Mouse (Mus musculus): ENCODE data around the gene Vmp1. TPM values are rescaled to one million over a fixed set of nuclear protein-coding genes. Genes with fewer than 3 reads are reported as not detected.

Vmp1 gene
- polyA plus RNA-seq, 1 experiment from 2014 or later, result 87.3 TPM

- H3K27me3 ChIP-seq (ENCODE audit: control insufficient read depth, insufficient read depth, low read depth, low read length), result no peaks in the 10 kb centered on the region
- 43% methylated on average over 25 of the region's 25 CpGs for WGBS (ENCODE audit: insufficient replicate concordance)
- H3K4me1 ChIP-seq (ENCODE audit: control insufficient read depth, low read depth, low read length), result peaks cover 37% of the 10 kb centered on the region
- H3K9ac ChIP-seq (ENCODE audit: low read depth, low read length), result no peak overlapping the region
- ATAC-seq (ENCODE audit: low read depth), result peak; percentile 26; the same call in 1 of the 2 replicates
- H3K36me3 ChIP-seq (ENCODE audit: control insufficient read depth, insufficient read depth), result no peaks in the 10 kb centered on the region
- peak overlapping the region; percentile 68 for H3K27ac ChIP-seq (ENCODE audit: low read length)
- peak overlapping the region; percentile 22 for H3K4me2 ChIP-seq (ENCODE audit: low read depth, low read length)
- no peak overlapping the region for H3K4me3 ChIP-seq (ENCODE audit: low read depth, low read length)
- H3K9me3 ChIP-seq (replicated peaks; ENCODE audit: control insufficient read depth, low read length), result no peaks in the 10 kb centered on the region
These were observed 104.6 kb downstream of the Vmp1 start for GRCm38 (mm10) chr11:86578809-86579730.

DNA sequence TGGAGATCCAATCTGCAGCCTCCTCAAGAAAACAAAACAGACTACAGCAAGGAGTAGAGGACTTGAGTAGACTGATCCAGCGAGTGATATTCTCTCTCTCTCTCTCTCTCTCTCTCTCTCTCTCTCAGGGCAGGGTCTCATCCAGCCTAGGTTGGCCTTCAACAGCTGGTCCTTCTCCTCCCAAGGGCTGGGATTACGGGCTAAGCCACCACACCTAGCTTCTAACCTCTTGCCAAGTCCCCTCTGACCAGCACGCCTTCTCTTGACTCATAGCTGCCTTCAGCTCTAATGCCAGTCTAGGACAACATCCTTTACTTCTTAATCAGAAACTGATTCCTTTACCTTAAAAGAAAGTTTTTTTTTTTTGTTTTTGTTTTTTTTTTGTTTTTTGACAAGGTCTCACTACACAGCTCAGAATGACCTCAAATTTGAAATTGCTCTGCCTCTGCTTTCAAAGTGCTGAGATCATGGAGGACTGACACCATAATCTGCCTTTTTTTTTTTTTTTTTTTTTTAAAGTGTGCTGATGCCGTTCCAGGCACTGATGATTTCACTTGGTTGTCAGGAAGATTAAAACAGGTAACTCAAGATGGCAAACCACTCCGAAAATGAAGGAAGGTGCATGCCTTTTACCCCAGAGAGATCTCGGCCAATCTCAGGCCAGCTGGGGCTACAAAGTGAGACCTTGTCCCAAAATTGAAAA is 105.4 kb downstream of the Vmp1 start:
- WGBS (ENCODE audit: insufficient replicate concordance), result 58% methylated on average over 6 of the region's 6 CpGs
- no peak overlapping the region; the same call in 1 of the 2 replicates for H3K27ac ChIP-seq (ENCODE audit: low read length)
- no peak for ATAC-seq (ENCODE audit: low read depth)
- H3K9me3 ChIP-seq (replicated peaks; ENCODE audit: control insufficient read depth, low read length), result no peaks in the 10 kb centered on the region
- no peaks in the 10 kb centered on the region for H3K27me3 ChIP-seq (ENCODE audit: control insufficient read depth, insufficient read depth, low read depth, low read length)
- H3K4me3 ChIP-seq (ENCODE audit: low read depth, low read length), result no peak overlapping the region
- no peaks in the 10 kb centered on the region for H3K36me3 ChIP-seq (ENCODE audit: control insufficient read depth, insufficient read depth)
- H3K9ac ChIP-seq (ENCODE audit: low read depth, low read length), result no peak overlapping the region
- H3K4me2 ChIP-seq (ENCODE audit: low read depth, low read length), result no peak overlapping the region
- H3K4me1 ChIP-seq (ENCODE audit: control insufficient read depth, low read depth, low read length), result peaks cover 34% of the 10 kb centered on the region

DNA sequence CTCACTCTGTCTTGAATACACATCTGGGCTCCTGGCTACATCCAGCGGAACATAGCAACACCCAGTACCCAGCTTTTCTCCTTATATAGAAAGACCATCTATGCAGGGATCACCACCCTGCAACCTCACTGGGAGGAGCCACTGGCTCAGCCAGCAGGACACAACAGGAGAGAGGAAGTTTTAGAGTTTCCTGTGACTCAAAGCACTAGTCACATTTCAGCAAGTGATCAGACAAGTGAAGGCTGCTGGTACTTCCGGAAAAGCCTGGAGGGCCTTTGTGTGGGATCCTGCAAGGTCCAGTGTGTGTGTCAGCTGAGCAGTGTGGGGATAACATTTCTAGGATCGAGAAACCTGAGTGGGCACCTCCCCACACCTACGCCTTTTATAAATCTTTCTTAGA is 106.4 kb downstream of the Vmp1 start:
- Histone ChIP-seq H3K27ac (ENCODE audit: low read length) (peak overlapping the region; percentile 15; the same call in 1 of the 2 replicates), H3K4me1 (ENCODE audit: control insufficient read depth, low read depth, low read length) (peaks cover 33% of the 10 kb centered on the region), H3K27me3 (ENCODE audit: control insufficient read depth, insufficient read depth, low read depth, low read length) (no peaks in the 10 kb centered on the region), H3K4me2 (ENCODE audit: low read depth, low read length) (no peak overlapping the region), H3K9me3 (replicated peaks; ENCODE audit: control insufficient read depth, low read length) (no peaks in the 10 kb centered on the region), H3K36me3 (ENCODE audit: control insufficient read depth, insufficient read depth) (no peaks in the 10 kb centered on the region), H3K9ac (ENCODE audit: low read depth, low read length) (no peak overlapping the region), H3K4me3 (ENCODE audit: low read depth, low read length) (no peak overlapping the region)
- ATAC-seq (ENCODE audit: low read depth), result no peak
- 42% methylated on average over 4 of the region's 4 CpGs for WGBS (ENCODE audit: insufficient replicate concordance)

GRCm38 (mm10) chr11:86575632-86576378 is 107.8 kb downstream of the Vmp1 start:
- Histone ChIP-seq H3K27me3 (ENCODE audit: control insufficient read depth, insufficient read depth, low read depth, low read length) (no peaks in the 10 kb centered on the region), H3K4me3 (ENCODE audit: low read depth, low read length) (no peak overlapping the region), H3K36me3 (ENCODE audit: control insufficient read depth, insufficient read depth) (no peaks in the 10 kb centered on the region), H3K9me3 (replicated peaks; ENCODE audit: control insufficient read depth, low read length) (no peaks in the 10 kb centered on the region), H3K4me2 (ENCODE audit: low read depth, low read length) (no peak overlapping the region), H3K9ac (ENCODE audit: low read depth, low read length) (no peak overlapping the region), H3K4me1 (ENCODE audit: control insufficient read depth, low read depth, low read length) (peaks cover 24% of the 10 kb centered on the region), H3K27ac (ENCODE audit: low read length) (no peak overlapping the region)
- no peak for ATAC-seq (ENCODE audit: low read depth)
- 72% methylated on average over 7 of the region's 7 CpGs for WGBS (ENCODE audit: insufficient replicate concordance)

- Histone ChIP-seq H3K9ac (ENCODE audit: low read depth, low read length) (no peak overlapping the region), H3K9me3 (replicated peaks; ENCODE audit: control insufficient read depth, low read length) (no peaks in the 10 kb centered on the region), H3K27ac (ENCODE audit: low read length) (0 out of 2 replicates have a peak overlapping the region, but pooled peaks have one; percentile 20), H3K36me3 (ENCODE audit: control insufficient read depth, insufficient read depth) (no peaks in the 10 kb centered on the region), H3K4me3 (ENCODE audit: low read depth, low read length) (no peak overlapping the region), H3K4me2 (ENCODE audit: low read depth, low read length) (no peak overlapping the region), H3K27me3 (ENCODE audit: control insufficient read depth, insufficient read depth, low read depth, low read length) (no peaks in the 10 kb centered on the region), H3K4me1 (ENCODE audit: control insufficient read depth, low read depth, low read length) (peaks cover 10% of the 10 kb centered on the region)
- ATAC-seq (ENCODE audit: low read depth), result peak; percentile 22; the same call in 1 of the 2 replicates
- 45% methylated on average over 2 of the region's 2 CpGs for WGBS (ENCODE audit: insufficient replicate concordance)
These were observed 109.2 kb downstream of the Vmp1 start for GRCm38 (mm10) chr11:86574408-86574807.

- no peak overlapping the region for H3K4me3 ChIP-seq (ENCODE audit: low read depth, low read length)
- no peak overlapping the region for H3K27ac ChIP-seq (ENCODE audit: low read length)
- H3K9ac ChIP-seq (ENCODE audit: low read depth, low read length), result no peak overlapping the region
- WGBS (ENCODE audit: insufficient replicate concordance), result 76% methylated on average over 6 of the region's 6 CpGs
- ATAC-seq (ENCODE audit: low read depth), result no peak
- H3K4me1 ChIP-seq (ENCODE audit: control insufficient read depth, low read depth, low read length), result peaks cover 3% of the 10 kb centered on the region
- no peaks in the 10 kb centered on the region for H3K36me3 ChIP-seq (ENCODE audit: control insufficient read depth, insufficient read depth)
- H3K27me3 ChIP-seq (ENCODE audit: control insufficient read depth, insufficient read depth, low read depth, low read length), result no peaks in the 10 kb centered on the region
- H3K4me2 ChIP-seq (ENCODE audit: low read depth, low read length), result no peak overlapping the region
- H3K9me3 ChIP-seq (replicated peaks; ENCODE audit: control insufficient read depth, low read length), result no peaks in the 10 kb centered on the region
These were observed 109.9 kb downstream of the Vmp1 start for GRCm38 (mm10) chr11:86573646-86574231.

DNA sequence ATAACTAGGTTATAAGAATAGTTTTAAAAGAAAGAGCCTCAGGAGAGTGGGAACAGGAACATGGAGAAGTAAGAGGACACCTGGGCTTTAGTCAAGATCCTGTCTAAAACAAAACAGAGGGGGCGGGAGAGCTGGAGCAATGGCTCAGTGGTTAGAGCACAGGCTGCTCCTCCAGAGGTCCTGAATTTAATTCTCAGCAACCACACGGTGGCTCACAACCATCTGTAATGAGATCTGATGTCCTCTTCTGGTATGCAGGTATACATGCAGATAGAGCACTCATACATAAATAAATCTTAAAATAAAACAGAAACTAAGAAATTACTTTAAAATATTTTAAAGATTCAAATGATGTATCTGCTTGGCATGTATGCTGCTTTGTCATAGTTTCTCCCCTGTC is 111.0 kb downstream of the Vmp1 start:
- Histone ChIP-seq H3K27ac (ENCODE audit: low read length) (no peak overlapping the region), H3K4me2 (ENCODE audit: low read depth, low read length) (no peak overlapping the region), H3K36me3 (ENCODE audit: control insufficient read depth, insufficient read depth) (no peaks in the 10 kb centered on the region), H3K4me1 (ENCODE audit: control insufficient read depth, low read depth, low read length) (peaks cover under 1% of the 10 kb centered on the region), H3K4me3 (ENCODE audit: low read depth, low read length) (no peak overlapping the region), H3K9me3 (replicated peaks; ENCODE audit: control insufficient read depth, low read length) (no peaks in the 10 kb centered on the region), H3K27me3 (ENCODE audit: control insufficient read depth, insufficient read depth, low read depth, low read length) (no peaks in the 10 kb centered on the region), H3K9ac (ENCODE audit: low read depth, low read length) (no peak overlapping the region)
- 52% methylated on average over 2 of the region's 2 CpGs for WGBS (ENCODE audit: insufficient replicate concordance)
- ATAC-seq (ENCODE audit: low read depth), result no peak

- no peaks in the 10 kb centered on the region; the same call in none of the 2 replicates for H3K4me1 ChIP-seq (ENCODE audit: control insufficient read depth, low read depth, low read length)
- no peak overlapping the region for H3K9ac ChIP-seq (ENCODE audit: low read depth, low read length)
- 64% methylated on average over 4 of the region's 4 CpGs for WGBS (ENCODE audit: insufficient replicate concordance)
- no peak overlapping the region for H3K4me2 ChIP-seq (ENCODE audit: low read depth, low read length)
- no peak overlapping the region for H3K27ac ChIP-seq (ENCODE audit: low read length)
- ATAC-seq (ENCODE audit: low read depth), result no peak
- no peak overlapping the region for H3K4me3 ChIP-seq (ENCODE audit: low read depth, low read length)
- no peaks in the 10 kb centered on the region for H3K27me3 ChIP-seq (ENCODE audit: control insufficient read depth, insufficient read depth, low read depth, low read length)
- H3K36me3 ChIP-seq (ENCODE audit: control insufficient read depth, insufficient read depth), result peaks cover 2% of the 10 kb centered on the region; the same call in 1 of the 2 replicates
- H3K9me3 ChIP-seq (replicated peaks; ENCODE audit: control insufficient read depth, low read length), result no peaks in the 10 kb centered on the region
These were observed 111.8 kb downstream of the Vmp1 start for GRCm38 (mm10) chr11:86571871-86572270.
